Mouse (Mus musculus) T-helper 2 cell (primary cell): Measurements from ENCODE around the gene Lhfpl2.
"Not testable (repeated sequence)": the region's sequence is repeated elsewhere in the genome, so short reads cannot be mapped to it uniquely, and the experiment has no call there.

ENCODE experiments used
- in situ Hi-C: fragments of 300-600 bp; cut with MboI, MseI; formaldehyde crosslinking; loops from one replicate; pipeline ENCODE4 v1.15.1; 2025; ENCODE audit warnings: high pct_unique_total_duplicates

Gene Lhfpl2

DNA sequence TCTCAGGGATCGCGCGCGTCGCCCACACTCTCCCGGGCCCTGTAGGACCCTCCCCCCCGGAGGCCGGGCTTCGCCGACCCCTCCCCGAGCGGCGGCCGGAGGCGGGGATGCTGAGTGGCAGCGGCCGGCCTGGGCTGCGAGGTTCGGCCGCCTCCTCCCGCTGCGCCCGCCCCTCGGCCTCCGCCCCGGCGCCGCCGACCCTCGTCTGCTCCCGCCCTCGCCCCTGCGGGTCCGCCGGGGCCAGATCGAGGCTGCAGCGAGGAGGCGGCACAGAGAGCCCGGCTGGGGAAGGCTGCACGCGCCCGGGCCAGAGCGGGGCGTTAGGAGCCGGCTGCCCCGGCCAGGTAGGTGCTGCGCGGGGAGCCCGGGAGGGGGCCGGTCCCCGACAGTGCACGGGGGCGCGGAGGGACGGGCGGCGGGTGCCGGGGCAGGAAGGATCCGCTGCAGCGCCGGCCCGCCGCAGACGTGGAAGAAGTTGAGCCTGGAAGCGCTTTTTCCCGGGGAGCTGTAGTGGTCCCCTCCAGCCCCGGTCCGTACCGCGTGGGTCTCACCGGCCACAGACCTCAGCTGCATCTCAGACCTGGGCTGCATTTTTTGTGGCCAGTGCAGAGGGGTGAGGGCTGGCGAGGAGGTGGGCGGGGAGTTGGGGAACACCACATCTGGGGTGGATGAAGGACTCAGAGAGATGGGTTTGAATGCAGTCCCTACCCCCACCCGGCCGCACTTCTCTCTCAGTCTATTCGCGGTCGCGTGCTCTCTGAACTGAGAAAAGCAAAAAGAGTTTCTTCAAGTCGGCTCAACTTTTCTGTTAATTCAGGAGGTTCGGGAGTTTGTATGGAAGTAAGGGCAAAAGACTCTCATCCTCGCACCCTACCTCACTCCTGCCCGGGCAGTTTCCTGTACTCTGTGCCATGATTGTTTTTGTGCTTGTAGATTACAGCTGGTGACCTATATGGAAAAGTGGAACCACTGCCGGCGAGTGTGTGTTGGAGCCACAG is at the start of gene Lhfpl2:
Gene Lhfpl2, plus strand, starts transcription at position 234 of the 998 bp plus-strand sequence.
- in situ Hi-C loops, result loop anchor here (5.0 kb wide), 1 partner anchor 276 kb away; no protein-coding TSS in a partner anchor

DNA sequence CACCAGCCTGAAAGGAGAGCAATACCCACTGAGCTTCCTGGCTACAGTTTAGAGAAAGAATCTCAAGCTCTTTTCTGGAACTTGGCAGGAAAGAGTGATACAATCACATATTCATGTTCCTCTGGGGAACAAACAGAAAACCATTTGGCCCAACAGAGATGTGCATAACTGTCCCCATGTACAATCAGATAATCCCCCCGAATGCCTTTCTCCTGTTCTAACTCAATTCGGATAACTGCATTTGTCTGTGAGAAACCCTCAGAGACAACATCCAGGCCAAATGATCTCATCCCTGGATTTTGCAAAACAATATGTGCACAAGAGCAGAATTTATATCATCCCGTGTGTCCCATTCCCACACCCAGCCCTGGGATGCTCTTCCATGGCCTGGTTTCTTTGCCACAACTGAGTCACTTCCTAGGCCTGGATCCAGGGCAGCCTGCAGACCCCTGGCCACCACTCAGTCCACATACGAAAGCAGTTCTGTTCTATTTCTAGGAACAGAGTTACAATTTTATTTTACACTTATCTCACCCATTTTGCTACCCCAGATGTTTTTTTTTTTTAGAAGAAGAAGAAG is 45.5 kb upstream of the Lhfpl2 start:
- in situ Hi-C loops, result no loop called here

DNA sequence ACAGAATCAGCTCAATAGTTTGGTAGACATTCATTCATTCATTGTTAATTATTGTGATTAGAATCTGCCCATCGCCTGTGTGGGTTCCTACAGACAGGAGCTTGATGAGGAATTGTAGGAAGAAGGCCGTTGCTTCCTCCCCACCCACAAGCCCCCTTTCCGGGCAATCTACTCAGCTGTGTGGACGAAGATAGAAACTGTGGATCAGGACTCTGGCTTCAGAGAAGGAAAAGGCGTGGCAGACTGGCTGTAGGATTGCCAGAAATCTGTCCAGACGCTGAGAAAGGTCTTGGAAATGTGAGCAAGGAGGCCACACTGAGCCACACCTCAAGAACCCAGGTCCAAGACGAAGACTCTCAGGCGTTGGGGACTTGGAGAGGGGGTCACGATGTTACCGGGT is 43.6 kb upstream of the Lhfpl2 start:
- in situ Hi-C loops, result no loop called here

DNA sequence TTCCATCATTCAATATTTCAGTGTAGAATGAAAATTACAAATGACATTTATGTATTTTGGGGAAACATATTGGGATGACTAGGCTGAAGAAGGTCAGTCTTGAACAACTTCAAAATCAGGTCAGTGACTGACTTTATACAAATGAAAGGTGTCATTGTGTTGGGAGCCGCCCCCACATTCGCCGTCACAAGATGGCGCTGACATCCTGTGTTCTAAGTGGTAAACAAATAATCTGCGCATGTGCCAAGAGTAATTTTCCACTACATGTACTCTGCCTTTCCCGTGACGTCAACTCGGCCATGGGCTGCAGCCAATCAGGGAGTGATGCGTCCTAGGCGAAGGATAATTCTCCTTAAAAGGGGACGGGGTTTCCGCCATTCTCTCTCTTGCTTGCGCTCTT is 33.0 kb upstream of the Lhfpl2 start:
- in situ Hi-C loops, result not testable (repeated sequence)

DNA sequence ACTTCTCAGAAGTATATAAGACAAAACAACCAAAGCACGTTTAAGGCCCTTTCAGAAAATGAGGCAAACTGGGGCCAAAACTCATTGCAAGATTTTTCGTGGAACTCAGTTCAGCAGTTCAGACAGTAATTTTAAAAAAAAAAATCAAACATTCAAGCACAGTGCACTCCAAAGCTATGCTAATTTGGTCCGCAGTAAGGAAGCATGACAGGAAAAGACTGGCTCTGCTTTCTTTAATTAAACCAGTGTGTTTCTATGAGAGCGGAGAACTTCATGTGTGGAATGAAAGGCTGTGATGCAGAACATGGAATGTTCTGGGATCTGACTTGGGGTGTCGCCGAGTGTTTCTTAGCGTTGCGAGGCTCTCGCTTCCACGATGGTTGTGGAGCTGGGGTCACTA is 28.4 kb upstream of the Lhfpl2 start:
- in situ Hi-C loops, result no loop called here

DNA sequence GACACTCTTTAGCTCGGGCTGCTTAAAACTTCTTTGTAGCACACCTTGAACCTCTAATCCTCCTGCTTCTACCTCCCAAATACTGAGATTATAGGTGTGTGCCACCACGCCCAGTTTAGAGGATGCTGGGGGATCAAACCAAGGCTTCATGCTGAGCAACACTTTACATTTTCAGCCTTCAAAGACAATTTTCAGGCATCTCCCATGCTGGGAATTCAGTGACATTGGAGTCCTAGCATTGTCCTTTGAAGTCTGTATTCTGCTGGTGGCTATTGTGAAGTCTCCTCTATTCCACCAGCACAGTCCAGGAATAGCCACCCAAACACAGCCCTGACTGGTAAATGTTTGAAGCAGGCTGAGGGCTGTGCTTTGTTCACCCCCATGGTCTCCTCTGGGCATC is 27.0 kb upstream of the Lhfpl2 start:
- in situ Hi-C loops, result no loop called here

DNA sequence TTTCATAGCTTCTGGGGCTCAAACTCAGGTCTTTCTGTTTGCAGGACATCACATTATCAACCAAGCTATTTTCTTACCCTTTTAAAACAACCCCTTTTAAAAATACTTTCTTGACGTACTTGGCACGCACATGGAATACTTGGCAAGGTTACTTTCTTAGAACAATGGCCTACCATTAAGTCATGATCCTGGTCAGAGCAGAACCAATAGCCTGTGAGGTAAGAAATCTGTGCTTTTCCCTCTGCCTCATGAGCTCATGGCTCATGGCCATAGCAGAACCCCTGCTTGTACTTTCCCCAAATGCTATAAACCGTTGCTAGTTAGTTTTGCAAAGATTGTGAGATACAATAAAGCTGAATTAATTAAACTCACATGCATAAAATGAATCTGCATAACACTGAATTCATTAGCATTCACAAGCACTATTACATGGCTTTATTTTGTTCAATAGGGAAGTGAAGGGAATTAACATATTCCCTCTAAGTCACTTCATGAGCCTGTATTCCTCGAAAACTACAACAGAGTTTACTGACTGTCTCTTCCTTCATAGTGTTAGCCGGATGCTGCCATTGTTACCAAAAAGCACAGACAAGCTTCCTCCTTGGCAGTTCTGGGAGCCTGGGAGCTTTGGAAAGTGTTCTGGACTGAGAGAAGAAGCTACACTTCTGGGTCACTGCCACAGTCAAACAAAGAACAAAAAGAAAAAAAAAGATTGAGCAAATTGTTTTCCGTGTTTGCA is 20.1 kb upstream of the Lhfpl2 start:
- in situ Hi-C loops, result no loop called here

DNA sequence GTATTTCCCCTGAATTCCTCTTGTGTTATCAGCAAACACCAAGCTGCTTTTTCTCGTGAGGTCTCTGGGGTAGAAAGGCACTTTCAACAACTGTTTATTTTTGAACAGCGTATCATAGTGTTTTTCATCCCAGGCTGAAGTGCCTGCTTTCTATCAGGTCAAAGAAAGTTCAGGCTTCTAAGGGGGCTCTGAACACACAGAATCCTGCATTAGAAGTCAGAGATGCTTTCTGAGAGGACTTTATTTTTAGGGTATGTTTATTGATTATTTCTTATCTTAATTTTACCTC is 19.6 kb upstream of the Lhfpl2 start:
- in situ Hi-C loops, result no loop called here

DNA sequence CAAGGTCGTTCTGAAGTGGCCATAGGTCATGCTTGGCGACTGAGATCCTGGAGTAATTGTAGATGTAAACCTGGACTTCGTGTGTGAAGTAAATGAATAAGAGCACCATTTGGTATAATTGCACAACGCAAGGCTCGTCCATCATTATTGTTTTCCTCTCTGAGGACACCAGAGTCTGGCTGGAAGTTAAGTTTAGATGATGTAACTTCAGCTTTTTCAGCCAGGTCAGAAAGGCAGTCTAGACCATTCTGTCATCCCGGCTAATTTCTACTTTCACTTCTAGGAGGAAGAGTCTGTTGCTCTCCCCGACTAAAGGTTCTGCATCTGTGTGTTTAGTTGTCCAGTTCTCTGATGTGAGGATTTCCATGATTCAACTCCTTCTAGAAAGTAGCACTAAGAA is 7.6 kb upstream of the Lhfpl2 start:
- in situ Hi-C loops, result no loop called here

DNA sequence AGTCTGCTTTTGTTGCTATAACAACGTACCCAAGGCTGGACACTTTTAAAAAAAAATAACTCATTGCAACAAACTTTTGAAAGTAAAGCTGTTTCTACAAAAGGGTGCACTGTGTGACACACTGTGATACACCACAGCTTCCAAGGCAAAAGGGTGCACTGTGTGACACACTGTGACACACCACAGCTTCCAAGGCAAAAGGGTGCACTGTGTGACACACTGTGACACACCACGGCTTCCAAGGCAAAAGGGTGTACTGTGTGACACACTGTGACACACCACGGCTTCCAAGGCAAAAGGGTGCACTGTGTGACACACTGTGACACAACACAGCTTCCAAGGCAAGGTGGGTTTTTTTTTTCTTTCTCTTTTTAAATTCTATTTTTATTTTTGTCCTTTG is 6.8 kb upstream of the Lhfpl2 start:
- in situ Hi-C loops, result no loop called here

DNA sequence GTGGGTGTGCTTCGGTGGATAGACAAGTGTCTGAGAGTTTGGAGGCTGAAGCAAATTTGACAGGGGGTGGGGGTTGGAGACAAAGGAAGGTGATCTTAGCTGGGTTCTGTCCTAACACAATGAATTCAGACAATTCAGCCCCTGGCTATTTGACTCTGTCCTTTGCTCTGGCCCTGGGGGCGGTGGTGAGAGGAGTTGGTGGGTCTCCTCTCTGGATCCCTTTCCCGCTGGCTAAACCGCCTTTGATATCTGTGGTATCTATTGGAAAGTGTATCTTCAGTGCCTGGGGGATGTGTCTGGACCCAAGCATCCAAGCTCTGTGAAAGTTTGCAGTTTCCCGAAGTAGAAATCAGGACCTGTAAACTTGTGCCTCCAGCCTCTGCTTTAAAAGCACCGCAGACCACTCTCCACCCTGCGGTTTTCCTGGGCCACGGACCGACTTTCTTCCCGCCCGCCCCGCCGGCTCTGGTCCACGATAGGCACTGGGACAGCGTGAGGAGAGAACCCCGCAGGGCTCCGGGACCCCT is 497 bp upstream of the Lhfpl2 start:
- in situ Hi-C loops, result loop anchor here (5.0 kb wide), 1 partner anchor 275 kb away; no protein-coding TSS in a partner anchor

DNA sequence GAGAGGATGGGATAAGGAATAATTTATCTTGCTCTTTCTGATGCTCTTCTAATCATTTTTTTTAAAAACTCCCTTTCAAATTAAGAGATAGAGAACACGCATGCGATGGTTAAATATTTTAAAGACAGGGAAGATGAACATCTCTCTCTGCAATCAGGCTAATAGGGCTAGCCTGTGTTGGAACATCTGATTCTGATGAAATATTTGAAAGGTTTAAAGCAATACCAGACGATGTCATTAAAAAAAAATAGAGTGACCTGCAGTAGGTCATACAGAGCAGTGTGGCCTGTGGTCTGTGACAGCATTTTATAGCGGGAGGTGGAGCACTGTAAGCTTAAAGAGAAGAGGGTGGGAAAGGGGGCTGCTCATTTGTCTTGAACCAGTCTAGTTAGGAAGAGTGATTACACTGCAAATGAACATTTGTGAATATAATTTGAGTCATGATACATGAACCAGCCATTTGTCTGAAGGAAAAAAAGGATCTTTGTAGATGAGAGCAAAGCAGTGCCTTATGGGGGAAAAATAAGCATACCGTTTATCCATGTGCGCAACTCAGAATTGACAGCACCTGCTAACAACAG is 1.1 kb downstream of the Lhfpl2 start:
- in situ Hi-C loops, result loop anchor here (5.0 kb wide), 1 partner anchor 276 kb away; no protein-coding TSS in a partner anchor

DNA sequence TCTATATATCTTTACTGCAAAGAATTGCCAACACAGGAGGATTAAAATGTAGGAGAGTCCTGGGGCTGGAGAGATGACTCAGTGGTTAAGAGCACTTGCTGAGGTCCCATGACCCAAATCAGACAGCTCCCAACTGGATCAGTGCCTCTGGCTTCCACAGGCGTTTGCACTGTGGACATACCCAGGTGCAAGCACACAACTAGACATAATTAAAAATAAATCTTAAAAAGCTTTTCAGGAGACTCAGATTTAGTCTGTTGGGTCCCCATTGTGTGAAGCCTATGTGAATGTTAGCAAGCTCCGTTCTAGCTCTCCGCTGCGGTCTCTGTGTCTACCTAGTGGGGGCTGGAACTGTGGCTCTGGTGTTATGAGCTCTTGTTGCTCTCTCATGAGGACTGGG is 1.8 kb downstream of the Lhfpl2 start:
- in situ Hi-C loops, result loop anchor here (5.0 kb wide), 1 partner anchor 277 kb away; no protein-coding TSS in a partner anchor

DNA sequence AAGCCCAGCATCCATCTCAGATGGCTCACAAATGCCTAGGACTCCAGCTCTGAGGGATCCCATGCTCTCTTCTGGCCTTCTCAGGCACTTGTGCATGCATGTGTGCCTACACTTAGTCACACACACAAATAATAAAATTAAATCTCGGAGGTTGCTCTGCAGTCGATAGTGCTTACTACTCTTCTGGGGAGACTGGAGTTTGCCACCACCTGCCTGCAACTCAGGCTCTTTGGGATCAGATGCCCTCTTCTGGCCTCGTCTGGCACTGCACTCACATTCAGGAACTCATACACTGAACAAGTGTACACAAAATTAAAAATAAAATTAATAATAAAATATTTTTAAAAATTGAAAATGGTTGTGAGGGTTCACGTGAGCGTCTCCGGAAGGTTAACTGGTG is 2.2 kb downstream of the Lhfpl2 start:
- in situ Hi-C loops, result loop anchor here (5.0 kb wide), 1 partner anchor 277 kb away; no protein-coding TSS in a partner anchor

DNA sequence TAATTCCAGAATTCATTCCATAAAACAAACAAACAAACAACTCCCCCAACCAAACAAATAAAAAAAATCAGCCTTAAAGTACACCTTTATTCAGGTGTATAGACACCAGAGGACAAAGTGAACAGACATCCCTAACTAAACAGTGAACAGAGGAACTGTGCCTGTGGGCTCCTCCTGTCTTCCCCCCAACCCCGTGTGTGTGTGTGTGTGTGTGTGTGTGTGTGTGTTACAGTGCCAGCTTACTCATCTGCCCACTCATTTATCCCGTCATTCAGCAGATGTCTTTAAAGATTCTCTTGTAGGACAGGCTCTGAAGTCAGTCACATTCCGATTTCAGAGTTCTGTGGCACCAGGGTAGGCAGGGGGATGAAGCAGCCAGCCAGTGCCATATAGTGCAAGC is 2.9 kb downstream of the Lhfpl2 start:
- in situ Hi-C loops, result no loop called here

DNA sequence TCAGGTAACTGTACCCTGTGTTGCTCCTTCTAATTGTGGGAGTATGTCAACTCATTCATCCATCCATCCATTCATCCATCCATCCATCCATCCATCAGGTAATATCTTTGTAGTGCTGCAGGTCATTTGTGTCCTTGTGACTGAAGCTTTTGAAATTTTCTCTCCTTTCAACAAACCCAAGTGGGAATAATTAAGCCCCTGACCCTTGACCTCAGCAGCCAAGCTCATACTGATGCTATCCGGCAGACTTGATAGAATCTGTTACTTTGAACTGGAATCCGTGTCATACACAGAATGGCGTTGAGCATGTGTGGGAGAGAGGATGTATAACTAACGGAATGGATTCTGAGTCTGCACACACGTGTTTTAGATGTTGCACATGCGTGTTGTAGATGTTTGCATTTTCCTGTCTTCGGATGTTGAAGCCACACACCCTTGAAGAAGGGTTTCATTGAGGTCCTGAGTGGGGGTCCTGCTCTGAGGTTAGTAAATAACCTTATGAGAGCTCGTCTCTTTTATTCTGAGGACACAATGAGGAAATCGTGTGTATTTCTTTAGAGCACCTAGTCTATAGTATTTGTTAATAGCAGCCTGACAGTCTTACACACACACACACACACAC is 3.8 kb downstream of the Lhfpl2 start:
- in situ Hi-C loops, result no loop called here

DNA sequence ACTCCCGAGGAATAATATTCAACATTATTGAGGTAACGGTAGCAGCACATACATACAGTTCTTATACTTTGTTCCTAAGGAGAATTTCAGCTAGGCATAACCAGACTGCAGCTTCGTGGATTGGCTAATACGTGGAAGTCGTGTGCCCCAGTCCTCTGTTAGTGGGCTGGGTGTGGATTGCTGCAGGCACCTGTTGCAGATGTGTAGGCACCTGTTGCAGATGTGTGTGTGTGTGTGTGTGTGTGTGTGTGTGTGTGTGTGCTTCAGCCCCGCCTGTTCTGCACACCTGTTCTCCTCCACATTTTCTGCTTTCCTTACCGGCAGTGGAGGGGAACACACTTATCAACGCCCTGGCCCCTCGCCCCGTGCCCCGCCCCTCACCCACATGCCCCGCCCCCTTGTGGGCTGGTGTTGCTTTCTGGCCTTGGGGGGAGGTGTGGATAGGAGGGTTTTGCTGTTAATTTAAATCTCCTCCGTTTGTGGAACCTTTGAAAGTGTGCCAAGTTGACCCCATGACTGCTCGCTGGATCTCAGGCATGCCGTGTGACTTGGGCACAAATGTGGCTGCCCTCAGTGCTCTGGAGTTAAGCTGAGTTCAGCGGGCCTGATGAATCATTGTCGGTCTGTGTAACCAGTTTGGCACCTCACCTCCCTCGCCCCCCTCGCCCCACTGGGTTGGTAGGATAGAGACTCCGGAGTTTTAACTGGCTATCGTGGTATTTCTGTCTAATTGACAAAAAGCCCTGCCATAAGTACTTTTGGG is 4.9 kb downstream of the Lhfpl2 start:
- in situ Hi-C loops, result no loop called here

DNA sequence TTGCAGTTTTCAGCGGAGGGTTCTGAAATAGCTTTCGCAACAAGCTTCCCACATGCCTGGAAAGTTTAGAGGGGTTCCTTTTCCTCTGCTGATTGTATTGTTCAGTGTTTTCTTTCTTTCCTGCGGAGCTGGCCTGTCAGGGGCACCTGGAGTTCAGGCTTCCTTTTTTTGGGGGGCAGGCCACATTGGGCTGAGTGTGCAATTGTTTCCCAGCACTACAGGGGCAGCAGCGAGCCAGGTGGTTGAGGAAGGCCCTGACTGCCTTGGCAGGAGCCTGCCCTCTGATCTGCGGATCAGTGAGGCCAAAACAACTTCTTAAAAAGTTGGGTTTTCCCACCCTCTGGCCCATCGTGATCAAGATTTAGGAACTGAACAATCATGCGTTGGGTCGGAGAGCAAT is 5.6 kb downstream of the Lhfpl2 start:
- in situ Hi-C loops, result no loop called here

DNA sequence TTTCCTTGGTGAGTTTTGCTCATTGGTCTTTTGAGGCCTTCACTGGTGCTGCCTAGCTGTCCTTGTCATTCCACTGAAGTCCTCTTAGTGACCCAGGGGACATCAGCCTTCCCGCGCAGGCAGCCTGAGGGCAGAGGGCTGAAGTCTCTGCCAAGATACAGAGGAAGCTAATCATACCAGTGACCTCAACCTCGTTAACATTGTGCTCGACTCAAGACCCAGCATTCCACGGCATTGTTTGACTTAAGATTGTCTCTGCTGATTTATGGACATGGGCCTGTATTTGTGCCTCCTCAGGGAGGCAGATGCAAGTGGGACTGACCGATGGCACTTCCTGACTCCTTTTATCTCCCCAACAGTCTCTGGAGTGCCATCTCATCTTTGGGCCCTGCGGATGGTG is 7.0 kb downstream of the Lhfpl2 start:
- in situ Hi-C loops, result no loop called here

DNA sequence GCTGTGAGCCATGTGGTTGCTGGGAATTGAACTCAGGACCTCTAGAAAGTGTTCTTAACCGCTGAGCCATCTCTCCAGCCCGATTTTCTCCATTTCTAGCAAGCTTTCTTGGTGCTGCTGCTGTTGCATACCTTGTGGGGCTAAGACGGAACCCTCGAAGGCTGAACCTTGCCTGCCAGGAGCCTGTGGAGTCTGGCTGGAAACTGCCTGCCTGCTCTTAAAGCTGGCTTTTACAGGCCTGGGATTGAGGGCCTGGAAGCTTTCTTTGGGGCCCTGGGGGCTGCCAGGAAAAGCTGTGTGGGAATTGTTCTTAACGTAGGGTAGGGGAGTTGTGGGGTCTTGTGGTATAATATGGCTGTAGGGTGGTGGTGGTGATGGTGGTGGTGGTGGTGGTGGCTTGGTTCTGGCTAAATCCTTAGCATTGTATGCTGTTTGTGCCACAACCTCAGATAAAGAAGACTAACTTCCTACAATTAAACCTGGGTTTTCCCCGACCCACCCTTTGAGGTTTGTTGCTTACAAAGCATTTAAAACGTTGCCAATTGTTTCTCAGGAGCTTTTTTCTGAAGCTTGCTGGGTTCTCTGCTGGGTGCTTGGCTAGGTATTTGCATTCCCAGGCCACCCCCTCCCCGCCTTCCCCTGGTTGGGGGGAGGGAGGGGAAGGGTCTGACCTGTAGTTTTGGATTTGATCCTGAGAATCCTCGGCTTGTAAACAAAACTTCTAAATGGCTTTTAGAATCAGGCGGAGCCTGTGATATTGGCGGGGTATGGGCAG is 7.9 kb downstream of the Lhfpl2 start:
- in situ Hi-C loops, result no loop called here
